Mouse (Mus musculus) neutrophil, adult 59 days (primary cell): ENCODE measurements around the gene Olfr1166. TPM values are rescaled to one million over a fixed set of nuclear protein-coding genes. Genes with fewer than 3 reads are reported as not detected.

ENCODE experiments used
- total RNA-seq, 2 experiments: library from RNA; stranded (reverse); gene quantifications; 1 replicate in 1 of 2; 2 replicates in 1 of 2; pipeline ENCODE4 v1.2.4; 2023

The Olfr1166 gene
- not detected for total RNA-seq

DNA sequence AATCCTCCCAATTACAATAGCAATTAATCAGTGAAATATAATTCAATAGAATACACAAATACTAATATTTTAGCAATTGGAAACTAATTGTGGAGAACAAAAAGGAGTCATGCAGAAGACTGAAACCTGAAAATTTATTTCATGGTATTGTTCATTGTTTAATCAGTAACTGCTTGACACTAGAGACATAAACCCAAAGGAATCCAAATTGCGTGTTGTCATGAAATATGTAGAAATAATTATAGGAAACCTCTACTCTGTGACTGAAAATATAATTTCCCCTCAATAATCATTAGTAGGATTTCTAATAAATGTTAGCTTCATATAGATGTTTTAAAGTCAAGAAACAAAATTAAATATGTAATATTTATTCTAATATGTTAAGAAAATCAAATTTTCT is at the start of gene Olfr1166:
Gene Olfr1166 (minus strand): TSS at position 101 of the 400 bp plus-strand sequence.

DNA sequence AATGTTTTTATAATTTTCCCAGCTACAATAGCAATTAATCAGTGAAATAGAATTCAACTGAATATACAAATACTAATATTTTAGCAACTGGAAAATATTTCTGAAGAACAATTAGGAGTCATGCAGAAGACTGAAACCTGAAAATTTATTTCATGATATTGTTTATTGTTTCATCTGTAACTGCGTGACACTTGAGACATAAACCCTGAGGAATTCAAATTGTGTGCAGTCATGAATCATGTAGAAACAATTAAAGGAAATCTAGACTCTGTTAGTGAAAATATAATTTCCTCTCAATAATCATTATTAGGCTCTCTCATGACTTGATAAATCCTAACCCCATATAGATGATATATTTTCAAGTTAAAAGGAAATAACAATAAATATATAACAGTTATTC is 27.0 kb upstream of the Olfr1166 start, which contains the start of gene Olfr1167:
Gene Olfr1167 (minus strand): TSS at position 101 of the 400 bp plus-strand sequence.

DNA sequence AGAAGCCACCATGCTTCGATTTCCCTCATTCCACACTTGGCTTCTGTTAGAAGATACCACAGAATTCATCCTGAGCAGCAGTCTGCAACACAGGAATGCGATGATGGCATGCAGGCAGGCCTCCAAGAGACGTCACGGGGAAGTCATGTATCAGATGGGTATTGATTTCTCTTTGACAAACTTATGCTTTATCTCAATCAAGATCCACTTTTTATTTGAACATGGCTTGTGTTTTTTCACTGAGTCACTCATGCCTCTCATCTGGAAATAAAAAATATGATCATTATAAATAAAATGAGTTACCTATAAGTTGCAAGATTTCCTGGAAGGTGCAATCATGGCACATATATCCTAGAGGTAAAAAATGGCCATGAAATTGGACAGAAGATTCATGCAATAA is 34.2 kb downstream of the Olfr1166 start, which contains the start of gene Olfr1164:
Gene Olfr1164 (minus strand): TSS at position 101 of the 400 bp plus-strand sequence.

Other genes starting within 250 kb of the Olfr1166 start
- gene Olfr1153, start 233.3 kb downstream of the Olfr1166 start, total RNA-seq = not detected
- not detected for gene Olfr1154, start 223.1 kb downstream of the Olfr1166 start, total RNA-seq
- not detected for gene Olfr1155, start 183.1 kb downstream of the Olfr1166 start, total RNA-seq
- gene Olfr1156, start 175.2 kb downstream of the Olfr1166 start, total RNA-seq = not detected
- gene Olfr1157, start 160.0 kb downstream of the Olfr1166 start, total RNA-seq = not detected
- not detected for gene Olfr74, start 153.6 kb downstream of the Olfr1166 start, total RNA-seq
- gene Olfr1158, start 138.2 kb downstream of the Olfr1166 start, total RNA-seq = not detected
- gene Olfr1160, start 120.0 kb downstream of the Olfr1166 start, total RNA-seq = not detected
- not detected for gene Olfr1161, start 105.5 kb downstream of the Olfr1166 start, total RNA-seq
- gene Olfr73, start 90.6 kb downstream of the Olfr1166 start, total RNA-seq = not detected
- not detected for gene Olfr1162, start 77.1 kb downstream of the Olfr1166 start, total RNA-seq
- not detected for gene Olfr1163, start 56.4 kb downstream of the Olfr1166 start, total RNA-seq
- gene Olfr1164, start 34.3 kb downstream of the Olfr1166 start, total RNA-seq = not detected
- not detected for gene Olfr1167, start 26.9 kb upstream of the Olfr1166 start, total RNA-seq
- gene Olfr1168, start 53.6 kb upstream of the Olfr1166 start, total RNA-seq = not detected
- gene Olfr1170, start 100.1 kb upstream of the Olfr1166 start, total RNA-seq = not detected
- gene Olfr1173, start 151.6 kb upstream of the Olfr1166 start, total RNA-seq = not detected
- not detected for gene Olfr1174-ps, start 186.9 kb upstream of the Olfr1166 start, total RNA-seq
- not detected for gene Olfr1175-ps, start 198.9 kb upstream of the Olfr1166 start, total RNA-seq
- gene Olfr1176, start 208.4 kb upstream of the Olfr1166 start, total RNA-seq = not detected
- gene Olfr1177-ps, start 218.2 kb upstream of the Olfr1166 start, total RNA-seq = not detected